8 mouse cellular contexts compared by ENCODE assay signal in the genomic region with DNA sequence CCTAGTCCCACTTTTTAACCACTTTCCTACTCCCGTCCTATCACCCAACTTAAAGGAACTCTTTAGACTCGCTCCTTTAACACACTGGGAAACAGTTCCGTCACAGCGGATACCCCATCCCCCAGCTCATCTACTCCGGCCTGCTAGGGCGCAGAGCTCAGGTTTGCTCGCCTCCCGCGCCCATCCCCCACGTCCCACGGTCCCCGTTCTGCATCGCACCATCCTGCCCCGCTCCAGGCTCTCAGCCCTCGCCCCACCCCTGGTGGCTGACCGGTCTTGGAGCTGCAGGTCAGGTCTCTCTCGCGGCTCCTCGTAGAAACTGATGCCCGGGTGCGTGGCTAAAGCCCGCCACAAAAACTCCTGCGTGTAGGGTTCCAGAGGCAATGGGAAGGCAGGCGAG. TPM values are rescaled to one million over a fixed set of nuclear protein-coding genes. Genes with fewer than 3 reads are reported as not detected.
A peak's percentile ranks its signal among the peaks of the same experiment; 100 is the strongest.
DNase-seq lines count a peak whose midpoint lies in the region; ATAC-seq and TF ChIP-seq lines count a peak whose summit lies in the region.

No protein-coding gene starts in this region.

- no peaks in the 10 kb centered on the region for H3K27me3 ChIP-seq in liver, embryonic 15.5 days
- H3K27me3 ChIP-seq in myocyte (ENCODE audit: control insufficient read depth, insufficient read depth, insufficient read length), result no peaks in the 10 kb centered on the region

- peaks cover 41% of the 10 kb centered on the region for H3K4me1 ChIP-seq in liver, embryonic 15.5 days (replicated peaks)

- peak; percentile 70 for DNase-seq in retina, embryonic 14.5 days (ENCODE audit: low spot score)
- no peak for DNase-seq in retina, postnatal 1 day
- peak; percentile 74 for DNase-seq in gastrocnemius, postnatal 14 days
- peak; percentile 77 for DNase-seq in kidney, adult 9 months
- peak; percentile 73 for DNase-seq in urinary bladder, postnatal 14 days (ENCODE audit: low spot score)

- peak overlapping the region; percentile 87 for H3K27ac ChIP-seq in liver, embryonic 15.5 days (replicated peaks)

- peaks cover 41% of the 10 kb centered on the region for H3K79me2 ChIP-seq in myocyte (ENCODE audit: control insufficient read depth, insufficient read depth)

- no peak for TF ChIP-seq POLR2A in myocyte (IDR thresholded peaks at IDR 0.05; ENCODE audit: insufficient read length, low read depth)

- peaks cover 23% of the 10 kb centered on the region for H3K36me3 ChIP-seq in liver, embryonic 15.5 days (replicated peaks)
- H3K36me3 ChIP-seq in myocyte (ENCODE audit: control insufficient read depth, insufficient read depth), result peaks cover 18% of the 10 kb centered on the region

- intact Hi-C loops in gastrocnemius, postnatal 14 days (cut with DNase I; ENCODE audit: low total_unique reads), result no loop called here

- H3K4me3 ChIP-seq in liver, embryonic 15.5 days (replicated peaks), result peak overlapping the region; percentile 76
- peak overlapping the region; percentile 89 for H3K4me3 ChIP-seq in myocyte

- WGBS in liver, embryonic 15.5 days (ENCODE audit: insufficient replicate concordance), result under 1% methylated on average over 24 of the region's 24 CpGs

- H3K9ac ChIP-seq in liver, embryonic 15.5 days, result peak overlapping the region; percentile 82

- peak overlapping the region; percentile 92 for H3K4me2 ChIP-seq in liver, embryonic 15.5 days
- peak overlapping the region; percentile 83 for H3K4me2 ChIP-seq in myocyte (ENCODE audit: low read depth)

- peak; percentile 45; the same call in 1 of the 2 replicates for ATAC-seq in common myeloid progenitor, adult 5-6 weeks (replicated peaks; ENCODE audit: low read depth, poor library complexity, severe bottlenecking)
- peak; percentile 80 for ATAC-seq in liver, embryonic 15.5 days (ENCODE audit: insufficient read depth)

- no peaks in the 10 kb centered on the region for H3K9me3 ChIP-seq in liver, embryonic 15.5 days (replicated peaks)

- H3ac ChIP-seq in myocyte (ENCODE audit: control insufficient read depth, insufficient read length), result peak overlapping the region; percentile 61

TF ChIP-seq in myocyte, 11 proteins besides CTCF, POLR2A, EP300 and RAD21:
- TF ChIP-seq REST (IDR thresholded peaks at IDR 0.05; ENCODE audit: insufficient read depth, insufficient read length) (no peak), E2F4 (IDR thresholded peaks at IDR 0.05; ENCODE audit: insufficient read depth) (no peak), USF1 (IDR thresholded peaks at IDR 0.05; ENCODE audit: low read depth) (no peak), TCF3 (IDR thresholded peaks at IDR 0.05; ENCODE audit: insufficient read length, low read depth) (no peak), TCF12 (IDR thresholded peaks at IDR 0.05; ENCODE audit: insufficient read depth, poor library complexity, severe bottlenecking) (no peak), POLR2AphosphoS2 (IDR thresholded peaks at IDR 0.05; ENCODE audit: insufficient read length, low read depth) (no peak), SRF (IDR thresholded peaks at IDR 0.05; ENCODE audit: control insufficient read depth, insufficient read length, low read depth) (no peak), CEBPB (IDR thresholded peaks at IDR 0.05; ENCODE audit: insufficient read depth, poor library complexity, severe bottlenecking) (no peak)

RNA-seq across cellular contexts. Expression of gene Gtf3c1, which starts 0.4 kb away (rescaled TPM):
- total RNA-seq in common myeloid progenitor, adult 5-6 weeks (2017), result 33.7 and 52.9 TPM in 2 replicates
- total RNA-seq in gastrocnemius, postnatal 14 days (2021), result 10 to 100 TPM; 29.9 to 31.9 TPM
- 7.8 and 8.0 TPM in 2 replicates for polyA plus RNA-seq in liver, embryonic 15.5 days (2015; fragmentation: Nextera tagmentation; extraction: Ambion mirVana)
- 38.3 TPM for polyA plus RNA-seq in myocyte (2012; fragmentation: generic; extraction: Trizol)

RNA-seq across cellular contexts. Expression of gene D430042O09Rik, which starts 0.5 kb away (rescaled TPM):
- 8.6 and 13.2 TPM in 2 replicates for total RNA-seq in common myeloid progenitor, adult 5-6 weeks (2017)
- 1 to 10 TPM; 5.2 to 6.4 TPM for total RNA-seq in gastrocnemius, postnatal 14 days (2021)
- 1.4 and 1.7 TPM in 2 replicates for polyA plus RNA-seq in liver, embryonic 15.5 days (2015; fragmentation: Nextera tagmentation; extraction: Ambion mirVana)
- polyA plus RNA-seq in myocyte (2012; fragmentation: generic; extraction: Trizol), result 5.5 TPM
